Mouse (Mus musculus) bone marrow macrophage, adult 2 months (primary cell): ENCODE measurements around the gene Taok3.

Experiments used
- CTCF ChIP-seq: IDR thresholded peaks from 2 replicates; pipeline ENCODE4 v1.5.1; 2012; ENCODE audit warnings: low read depth, mild to moderate bottlenecking, low read length, moderate library complexity
- POLR2A ChIP-seq: IDR thresholded peaks from 2 replicates; pipeline ENCODE4 v1.6.1; 2012; ENCODE audit warnings: mild to moderate bottlenecking, low read depth, low read length, borderline replicate concordance

DNA sequence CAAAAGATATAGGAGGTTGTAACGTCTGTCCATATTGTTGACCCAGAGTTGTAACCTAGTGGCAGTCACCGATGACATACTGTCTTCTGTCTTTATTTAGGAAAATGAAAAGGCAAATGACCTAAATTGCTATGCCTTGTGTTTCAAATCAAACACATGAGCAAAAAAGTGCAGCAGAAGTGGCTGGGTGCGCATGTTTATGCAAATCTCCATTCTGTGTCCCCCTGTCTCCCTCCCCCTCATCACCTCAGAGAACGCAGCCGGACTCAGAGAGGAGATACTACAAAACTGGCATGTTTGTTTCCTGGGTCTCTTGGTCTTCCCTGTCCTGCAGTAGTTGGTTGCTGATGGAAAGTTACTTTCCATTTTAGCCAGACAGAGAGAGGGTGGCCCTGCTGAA lies 30.1 kb downstream of the Taok3 start:
- no peak for TF ChIP-seq CTCF
- no peak for TF ChIP-seq POLR2A
